9 mouse cellular contexts compared by ENCODE assay signal in genomic region chr10:21685122-21685798, GRCm38 (mm10).
DNase-seq lines count a peak whose midpoint lies in the region; ATAC-seq lines count a peak whose summit lies in the region.
"Had no signal": no experiment of that assay in that cellular context is flagged by ENCODE, and none has a peak within 500 bp of the region (broad histone marks: within the 10 kb centered on the region; RNA-seq: fewer than 3 reads in every experiment).

No protein-coding gene starts in this region.

- H3K4me3 ChIP-seq in kidney, embryonic 14.5 days (ENCODE audit: low read length), result no peak overlapping the region
- H3K4me3 ChIP-seq: embryonic facial prominence, embryonic 13.5 days had no signal

- H3K27me3 ChIP-seq in kidney, embryonic 14.5 days (ENCODE audit: control insufficient read depth, insufficient read depth, low read length), result no peaks in the 10 kb centered on the region

- peaks cover 4% of the 10 kb centered on the region; the same call in 1 of the 2 replicates for H3K4me1 ChIP-seq in kidney, embryonic 14.5 days (ENCODE audit: control insufficient read depth, insufficient read depth, low read length)

- no peak overlapping the region for H3K27ac ChIP-seq in kidney, embryonic 14.5 days (ENCODE audit: low read depth, low read length)
- H3K27ac ChIP-seq: embryonic facial prominence, embryonic 13.5 days had no signal

- DNase-seq in embryo, embryonic 10 days (ENCODE audit: low spot score), result peak; percentile 27
- no peak for DNase-seq in embryo, embryonic 9.5 days (ENCODE audit: extremely low spot score)
- peak; percentile 17 for DNase-seq in cerebellum, adult 11-12 months
- DNase-seq in gastrocnemius, postnatal 4 days (ENCODE audit: low spot score in 2 of 2), result peak; percentile 41 to 43
- DNase-seq in liver, result peak; percentile 10
- DNase-seq in right cerebral cortex, adult 2 months (ENCODE audit: low spot score in 2 of 2), result peak; percentile 39 to 59
- no peak for DNase-seq in adipocyte (ENCODE audit: low spot score)

- H3K9ac ChIP-seq in kidney, embryonic 14.5 days (ENCODE audit: low read depth, low read length), result no peak overlapping the region
- H3K9ac ChIP-seq: embryonic facial prominence, embryonic 13.5 days had no signal

- WGBS in kidney, embryonic 14.5 days, result 25% methylated on average over 9 of the region's 9 CpGs

- H3K36me3 ChIP-seq in kidney, embryonic 14.5 days (ENCODE audit: control insufficient read depth, insufficient read depth, low read length), result no peaks in the 10 kb centered on the region
- H3K36me3 ChIP-seq: embryonic facial prominence, embryonic 13.5 days had no signal

- peak; percentile 46; the same call in 1 of the 2 replicates for ATAC-seq in kidney, embryonic 14.5 days (ENCODE audit: low FRiP score, low TSS enrichment)

- no peak overlapping the region for H3K4me2 ChIP-seq in kidney, embryonic 14.5 days (replicated peaks; ENCODE audit: low read depth, low read length)
- H3K4me2 ChIP-seq: embryonic facial prominence, embryonic 13.5 days had no signal

- H3K9me3 ChIP-seq in kidney, embryonic 14.5 days (ENCODE audit: control insufficient read depth, low read length), result no peaks in the 10 kb centered on the region
- H3K9me3 ChIP-seq: embryonic facial prominence, embryonic 13.5 days had no signal

Comparison
In these comparisons a context has a peak if more than half of its experiments do, and no peak if none do; other contexts are left out.
1. DNase-seq: peak in embryo, embryonic 10 days (single experiment), cerebellum, adult 11-12 months (single experiment), gastrocnemius, postnatal 4 days (2 of 2), liver (single experiment) and right cerebral cortex, adult 2 months (2 of 2); none in embryo, embryonic 9.5 days (single experiment) and adipocyte (single experiment).